In genomic region chr11:64549380-64549779, GRCm38 (mm10) we compare ENCODE assay signal across 19 mouse cellular contexts.
DNase-seq lines count a peak whose midpoint lies in the region; ATAC-seq and TF ChIP-seq lines count a peak whose summit lies in the region.
"Had no signal": no experiment of that assay in that cellular context is flagged by ENCODE, and none has a peak within 500 bp of the region (broad histone marks: within the 10 kb centered on the region; RNA-seq: fewer than 3 reads in every experiment).

No protein-coding gene starts in this region.

- no peak overlapping the region for H3K9ac ChIP-seq in hindbrain, postnatal 0 days (replicated peaks; ENCODE audit: low read length)
- no peak overlapping the region for H3K9ac ChIP-seq in hindbrain, embryonic 14.5 days
- H3K9ac ChIP-seq: forebrain, embryonic 12.5 days; heart, embryonic 12.5 days; kidney, embryonic 15.5 days; limb, embryonic 12.5 days; liver, embryonic 14.5 days; neural tube, embryonic 13.5 days had no signal

- no peak overlapping the region for H3K4me3 ChIP-seq in hindbrain, postnatal 0 days (ENCODE audit: low read length)
- no peak overlapping the region for H3K4me3 ChIP-seq in hindbrain, embryonic 14.5 days (replicated peaks; ENCODE audit: low read length)
- H3K4me3 ChIP-seq in embryonic facial prominence, embryonic 10.5 days, result no peak overlapping the region
- H3K4me3 ChIP-seq: forebrain, embryonic 12.5 days; heart, embryonic 12.5 days; kidney, embryonic 15.5 days; limb, embryonic 12.5 days; neural tube, embryonic 13.5 days had no signal

- DNase-seq in hindbrain, postnatal 0 days (ENCODE audit: low spot score), result peak; percentile 3
- DNase-seq in hindbrain, embryonic 14.5 days (ENCODE audit: low spot score), result no peak
- DNase-seq in brain, embryonic 14.5 days (ENCODE audit: low read depth), result peak; percentile 46
- peak; percentile 81 for DNase-seq in embryonic facial prominence, embryonic 10.5 days (ENCODE audit: low spot score)
- DNase-seq in mesoderm, embryonic 11.5 days (ENCODE audit: low read depth, low spot score), result peak; percentile 29
- no peak for DNase-seq in thymus, postnatal 36 days
- DNase-seq in lung, postnatal 10 days, result no peak
- DNase-seq: adrenal gland, postnatal 25 days; B cell, adult 2 months; cerebellum, adult 2 months; gastrocnemius, postnatal 25 days; lung, postnatal 36 days; thymus, adult 18-20 months had no signal

- no peak for TF ChIP-seq POLR2A in brain, embryonic 14.5 days (IDR thresholded peaks at IDR 0.05; ENCODE audit: borderline replicate concordance, extremely low read depth, insufficient read depth, insufficient read length, poor library complexity, severe bottlenecking)

- H3K9me3 ChIP-seq in hindbrain, postnatal 0 days (ENCODE audit: low read length), result no peaks in the 10 kb centered on the region
- H3K9me3 ChIP-seq in hindbrain, embryonic 14.5 days (ENCODE audit: control insufficient read depth, low read length), result no peaks in the 10 kb centered on the region
- H3K9me3 ChIP-seq in embryonic facial prominence, embryonic 10.5 days, result no peaks in the 10 kb centered on the region
- H3K9me3 ChIP-seq: forebrain, embryonic 12.5 days; heart, embryonic 12.5 days; kidney, embryonic 15.5 days; limb, embryonic 12.5 days; neural tube, embryonic 13.5 days had no signal

- H3K27me3 ChIP-seq in hindbrain, postnatal 0 days (ENCODE audit: insufficient read depth, low read length), result no peaks in the 10 kb centered on the region
- H3K27me3 ChIP-seq in hindbrain, embryonic 14.5 days (ENCODE audit: control insufficient read depth, insufficient read depth, low read length), result no peaks in the 10 kb centered on the region
- peaks cover 20% of the 10 kb centered on the region for H3K27me3 ChIP-seq in embryonic facial prominence, embryonic 10.5 days (replicated peaks; ENCODE audit: low read depth, poor library complexity, severe bottlenecking)
- H3K27me3 ChIP-seq: forebrain, embryonic 12.5 days; heart, embryonic 12.5 days; neural tube, embryonic 13.5 days had no signal

- TF ChIP-seq CTCF in hindbrain, postnatal 0 days (IDR thresholded peaks at IDR 0.05; ENCODE audit: low read depth), result no peak
- TF ChIP-seq CTCF in brain, embryonic 14.5 days (IDR thresholded peaks at IDR 0.05; ENCODE audit: borderline replicate concordance, extremely low read depth, insufficient read depth, insufficient read length), result no peak

- H3K4me2 ChIP-seq in hindbrain, postnatal 0 days (ENCODE audit: low read depth, low read length), result no peak overlapping the region
- H3K4me2 ChIP-seq in hindbrain, embryonic 14.5 days (replicated peaks), result no peak overlapping the region
- H3K4me2 ChIP-seq: forebrain, embryonic 12.5 days; heart, embryonic 12.5 days; kidney, embryonic 15.5 days; limb, embryonic 12.5 days; neural tube, embryonic 13.5 days had no signal

- 31% methylated on average over 7 of the region's 7 CpGs for WGBS in hindbrain, postnatal 0 days
- WGBS in hindbrain, embryonic 14.5 days, result 28% methylated on average over 7 of the region's 7 CpGs
- 14% methylated on average over 7 of the region's 7 CpGs for WGBS in embryonic facial prominence, embryonic 10.5 days

- ATAC-seq in hindbrain, postnatal 0 days, result no peak
- no peak for ATAC-seq in hindbrain, embryonic 14.5 days (ENCODE audit: low FRiP score)

- H3K36me3 ChIP-seq in hindbrain, postnatal 0 days (ENCODE audit: insufficient read depth, low read length), result no peaks in the 10 kb centered on the region
- no peaks in the 10 kb centered on the region for H3K36me3 ChIP-seq in hindbrain, embryonic 14.5 days (replicated peaks; ENCODE audit: control insufficient read depth, insufficient read depth)
- H3K36me3 ChIP-seq in embryonic facial prominence, embryonic 10.5 days (replicated peaks), result no peaks in the 10 kb centered on the region
- H3K36me3 ChIP-seq: forebrain, embryonic 12.5 days; heart, embryonic 12.5 days; kidney, embryonic 15.5 days; limb, embryonic 12.5 days; neural tube, embryonic 13.5 days had no signal

- H3K4me1 ChIP-seq in hindbrain, postnatal 0 days (ENCODE audit: insufficient read depth, low read length), result no peaks in the 10 kb centered on the region
- H3K4me1 ChIP-seq in hindbrain, embryonic 14.5 days (replicated peaks; ENCODE audit: control insufficient read depth, insufficient read depth, low read length), result no peaks in the 10 kb centered on the region
- peaks cover 29% of the 10 kb centered on the region for H3K4me1 ChIP-seq in embryonic facial prominence, embryonic 10.5 days
- H3K4me1 ChIP-seq: neural tube, embryonic 13.5 days had no signal

- no peak overlapping the region for H3K27ac ChIP-seq in hindbrain, postnatal 0 days
- H3K27ac ChIP-seq in hindbrain, embryonic 14.5 days, result no peak overlapping the region
- peak overlapping the region; percentile 70; the same call in 1 of the 2 replicates for H3K27ac ChIP-seq in embryonic facial prominence, embryonic 10.5 days (replicated peaks)
- H3K27ac ChIP-seq: forebrain, embryonic 12.5 days; kidney, embryonic 15.5 days; limb, embryonic 12.5 days; liver, embryonic 14.5 days; neural tube, embryonic 13.5 days had no signal

Comparison
In these comparisons a context has a peak if more than half of its experiments do, and no peak if none do; other contexts are left out.
1. DNase-seq: peak in hindbrain, postnatal 0 days (single experiment), brain, embryonic 14.5 days (single experiment), embryonic facial prominence, embryonic 10.5 days (single experiment) and mesoderm, embryonic 11.5 days (single experiment); none in hindbrain, embryonic 14.5 days (single experiment), thymus, postnatal 36 days (0 of 2) and lung, postnatal 10 days (single experiment).